Mouse (Mus musculus) liver, embryonic 15.5 days (tissue): ENCODE measurements around the gene Limk1. TPM values are rescaled to one million over a fixed set of nuclear protein-coding genes. Genes with fewer than 3 reads are reported as not detected.

Source experiments
- ATAC-seq: fragments of 200-750 bp; cut with Nextera tagmentation; 2 replicates; pipeline ENCODE4 v1.8.0; 2017; ENCODE audit warnings: moderate number of reproducible peaks, mild to moderate bottlenecking, moderate library complexity; ENCODE audit not compliant: insufficient read depth
- H3K27ac ChIP-seq: fragments of 300-500 bp; sonication (generic); replicated peaks from 2 replicates; pipeline ENCODE4 v1.5.1; 2015; ENCODE audit warnings: mild to moderate bottlenecking, inconsistent platforms
- H3K27me3 ChIP-seq: fragments of 300-500 bp; sonication (generic); 2 replicates; pipeline ENCODE4 v1.6.1; 2015; ENCODE audit warnings: mild to moderate bottlenecking, inconsistent platforms
- H3K36me3 ChIP-seq: fragments of 300-500 bp; sonication (generic); replicated peaks from 2 replicates; pipeline ENCODE4 v1.6.1; 2015; ENCODE audit warnings: moderate library complexity, mild to moderate bottlenecking, inconsistent platforms
- H3K4me1 ChIP-seq: fragments of 300-500 bp; sonication (generic); replicated peaks from 2 replicates; pipeline ENCODE4 v1.6.1; 2015; ENCODE audit warnings: inconsistent platforms
- H3K4me2 ChIP-seq: fragments of 300-500 bp; sonication (generic); 2 replicates; pipeline ENCODE4 v1.6.1; 2015; ENCODE audit warnings: moderate library complexity, mild to moderate bottlenecking, inconsistent platforms
- H3K4me3 ChIP-seq: fragments of 300-500 bp; sonication (generic); replicated peaks from 2 replicates; pipeline ENCODE4 v1.5.1; 2015; ENCODE audit warnings: mild to moderate bottlenecking, inconsistent platforms
- H3K9ac ChIP-seq: fragments of 300-500 bp; sonication (generic); 2 replicates; pipeline ENCODE4 v1.6.1; 2015; ENCODE audit warnings: moderate library complexity, mild to moderate bottlenecking, inconsistent platforms
- H3K9me3 ChIP-seq: fragments of 300-500 bp; sonication (generic); replicated peaks from 2 replicates; pipeline ENCODE4 v1.6.1; 2016; ENCODE audit warnings: inconsistent platforms
- WGBS: fragments of 180-500 bp; shearing (Covaris S2); methylation state at CpG from one replicate; pipeline ENCODE4 v1.1.7; 2015; ENCODE audit warnings: mixed read lengths; ENCODE audit not compliant: insufficient replicate concordance; 5-methylcytosine and 5-hydroxymethylcytosine counted together
- polyA plus RNA-seq: library from polyadenylated mRNA; unstranded; fragments of >200 nt; fragmentation: Nextera tagmentation; extraction: Ambion mirVana; gene quantifications from 2 replicates; pipeline ENCODE4 v1.2.1, GENCODE M21; 2015

Gene Limk1
- polyA plus RNA-seq, 1 experiment from 2014 or later: 0.81 TPM

DNA sequence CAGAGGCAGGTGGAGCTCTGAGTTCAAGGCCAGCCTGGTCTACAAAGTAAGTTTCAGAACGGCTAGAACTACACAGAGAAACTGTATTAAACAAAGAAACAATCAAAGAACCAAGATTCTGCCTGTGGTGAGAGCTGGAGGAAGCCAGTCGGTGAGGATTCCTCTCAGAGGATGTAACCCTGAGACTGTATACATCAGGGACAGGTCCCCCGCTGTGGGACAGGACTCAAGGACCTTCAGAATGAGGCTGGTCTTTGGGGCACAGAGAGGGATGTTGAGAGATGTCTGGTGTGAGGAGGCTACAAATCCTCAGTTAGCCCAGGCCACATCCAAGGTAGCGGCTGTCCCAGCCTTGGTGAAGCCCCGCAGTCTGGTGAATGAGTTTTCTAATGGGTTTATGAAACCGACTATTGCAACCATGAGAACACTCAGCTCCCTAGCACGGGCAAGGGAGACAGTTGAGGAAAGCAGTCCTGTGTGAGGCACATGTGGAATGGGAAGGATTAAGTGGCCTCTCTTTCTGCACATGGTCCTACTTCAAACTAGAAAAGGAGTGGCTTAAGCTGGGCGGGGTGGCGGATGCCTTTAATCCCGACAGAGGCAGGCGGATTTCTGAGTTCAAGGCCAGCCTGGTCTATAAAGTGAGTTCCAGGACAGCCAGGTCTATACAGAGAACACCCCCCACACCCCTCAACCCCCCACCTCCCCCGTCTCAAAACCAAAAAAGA, 78.3 kb downstream of the Limk1 start:
- no peak for ATAC-seq
- Histone ChIP-seq H3K36me3 (no peaks in the 10 kb centered on the region), H3K27me3 (no peaks in the 10 kb centered on the region), H3K9me3 (no peaks in the 10 kb centered on the region), H3K9ac (no peak overlapping the region), H3K4me3 (no peak overlapping the region), H3K27ac (no peak overlapping the region), H3K4me1 (peaks cover 1% of the 10 kb centered on the region; the same call in 1 of the 2 replicates), H3K4me2 (no peak overlapping the region)
- 68% methylated on average over 12 of the region's 12 CpGs for WGBS

DNA sequence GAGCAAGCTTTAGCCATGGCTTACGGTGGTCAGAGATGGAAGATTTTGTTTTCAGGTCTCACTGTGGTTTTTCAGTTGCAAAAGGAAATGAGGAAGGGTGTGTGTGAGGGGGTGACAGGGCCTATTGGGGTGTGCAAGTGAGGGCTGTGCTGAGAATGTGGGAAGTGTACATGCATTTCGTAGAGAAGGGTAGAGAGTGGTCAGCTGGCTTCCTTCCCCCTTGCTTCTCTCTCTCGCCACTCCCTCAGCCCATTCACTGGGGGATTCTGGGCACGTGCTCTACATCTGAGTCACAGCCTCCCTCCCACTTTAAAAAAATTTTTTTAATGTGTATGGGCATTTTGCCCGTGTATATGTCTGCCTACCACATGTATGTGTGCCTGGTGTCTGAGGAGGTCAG, 81.3 kb downstream of the Limk1 start:
- Histone ChIP-seq H3K27me3 (no peaks in the 10 kb centered on the region), H3K4me3 (no peak overlapping the region), H3K27ac (no peak overlapping the region), H3K9me3 (no peaks in the 10 kb centered on the region), H3K4me2 (no peak overlapping the region), H3K36me3 (no peaks in the 10 kb centered on the region), H3K9ac (no peak overlapping the region), H3K4me1 (no peaks in the 10 kb centered on the region; the same call in 1 of the 2 replicates)
- 22% methylated on average over 5 of the region's 5 CpGs for WGBS
- 0 out of 2 replicates have a peak, but pooled peaks have one; percentile 19 for ATAC-seq

DNA sequence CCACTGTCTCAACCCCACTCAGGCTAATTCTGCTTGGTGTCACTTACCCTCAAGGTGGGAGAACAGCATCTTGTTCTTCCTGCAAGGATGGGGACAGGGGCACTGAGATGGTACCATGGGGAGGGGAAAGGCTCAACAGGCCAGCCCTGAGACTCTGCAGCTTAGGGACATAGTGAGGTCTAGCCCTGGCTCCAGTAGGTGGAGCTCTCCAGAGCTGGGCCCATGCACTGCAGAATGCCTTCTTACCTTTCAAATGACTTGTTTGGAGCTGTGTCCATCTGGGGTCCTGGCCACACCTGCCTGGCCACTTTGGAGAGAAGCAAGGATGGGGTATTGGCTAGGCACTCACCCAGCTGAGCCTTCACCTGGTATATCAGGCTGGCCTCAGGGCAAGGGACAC, 82.1 kb downstream of the Limk1 start:
- H3K4me2 ChIP-seq: no peak overlapping the region
- H3K27ac ChIP-seq: 0 out of 2 replicates have a peak overlapping the region, but pooled peaks have one; percentile 29
- no peaks in the 10 kb centered on the region for H3K27me3 ChIP-seq
- no peak overlapping the region for H3K9ac ChIP-seq
- no peaks in the 10 kb centered on the region; the same call in 1 of the 2 replicates for H3K4me1 ChIP-seq
- no peaks in the 10 kb centered on the region for H3K36me3 ChIP-seq
- no peaks in the 10 kb centered on the region for H3K9me3 ChIP-seq
- no peak overlapping the region for H3K4me3 ChIP-seq
- no peak for ATAC-seq

Other genes starting within 250 kb of the Limk1 start
- 10.2 and 14.2 TPM in 2 replicates for gene Gtf2ird1, start 231.9 kb downstream of the Limk1 start, polyA plus RNA-seq
- 0.46 and 0.50 TPM in 2 replicates for gene Clip2, start 136.2 kb downstream of the Limk1 start, polyA plus RNA-seq
- gene Syna, start 128.4 kb downstream of the Limk1 start, polyA plus RNA-seq: not detected in 2 replicates
- gene Rfc2, start 107.2 kb downstream of the Limk1 start, polyA plus RNA-seq: 157 and 158 TPM in 2 replicates
- 2.2 and 2.6 TPM in 2 replicates for gene Lat2, start 73.6 kb downstream of the Limk1 start, polyA plus RNA-seq
- 171 and 194 TPM in 2 replicates for gene Eif4h, start 49.1 kb downstream of the Limk1 start, polyA plus RNA-seq
- gene Eln, start 58.7 kb upstream of the Limk1 start, polyA plus RNA-seq: 5.0 and 6.6 TPM in 2 replicates
- 0.13 TPM in 1 of 2 replicates, not detected in the other for gene Tmem270, start 218.1 kb upstream of the Limk1 start, polyA plus RNA-seq
- 278 and 316 TPM in 2 replicates for gene Cldn13, start 226.9 kb upstream of the Limk1 start, polyA plus RNA-seq
- 17.2 and 21.3 TPM in 2 replicates for gene Mettl27, start 243.8 kb upstream of the Limk1 start, polyA plus RNA-seq